Mouse (Mus musculus) erythroblast, embryonic 14.5 days (primary cell): ENCODE measurements around the gene Fzd2.

ENCODE experiments used
- GATA1 ChIP-seq: IDR thresholded peaks from 2 replicates; pipeline ENCODE4 v1.6.1; 2012; ENCODE audit warnings: low read length, inconsistent platforms, mixed read lengths
- TAL1 ChIP-seq: IDR thresholded peaks from 3 replicates; pipeline ENCODE4 v1.6.1; 2012; ENCODE audit warnings: low read length, inconsistent platforms, mixed read lengths

DNA sequence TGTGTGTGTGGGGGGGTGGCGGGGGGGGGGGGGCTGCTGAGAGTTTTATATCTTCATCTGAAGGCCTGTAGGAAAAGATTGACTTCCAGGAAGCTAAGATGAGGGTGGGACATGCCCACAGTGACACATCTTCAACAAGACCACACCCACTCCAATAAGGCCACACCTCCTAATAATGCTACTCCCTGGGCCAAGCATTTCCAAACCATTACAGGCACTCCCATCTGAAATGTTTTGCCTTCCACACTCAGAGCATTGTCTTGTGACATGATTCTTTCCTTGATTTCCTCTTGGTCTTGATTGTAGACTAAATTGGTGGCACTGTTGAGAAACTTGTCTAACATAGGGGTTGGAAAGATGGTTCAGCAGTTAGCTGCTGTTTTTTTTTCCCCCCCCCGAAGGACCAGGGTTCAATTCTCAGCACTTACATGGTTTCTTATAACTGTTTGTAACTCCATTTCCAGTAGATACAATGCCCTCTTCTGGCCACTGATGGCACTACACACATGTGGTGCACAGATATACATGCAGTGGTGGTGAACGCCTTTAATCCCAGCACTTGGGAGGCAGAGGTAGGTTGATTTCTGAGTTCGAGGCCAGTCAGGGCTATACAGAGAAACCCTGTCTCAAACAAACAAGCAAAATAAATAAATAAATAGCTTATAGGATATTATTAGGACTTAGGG, 17.6 kb upstream of the Fzd2 start:
- TF ChIP-seq TAL1 (no peak), GATA1 (no peak)
